Mouse (Mus musculus) cortical plate, adult 2 months (tissue): ENCODE data around the gene Ckmt1. TPM values are rescaled to one million over a fixed set of nuclear protein-coding genes. Genes with fewer than 3 reads are reported as not detected.
"Not testable (repeated sequence)": the region's sequence is repeated elsewhere in the genome, so short reads cannot be mapped to it uniquely, and the experiment has no call there.

ENCODE experiments used
- H3K27ac ChIP-seq: fragments of 200-500 bp; 2 replicates; pipeline ENCODE4 v1.5.1; 2012; ENCODE audit warnings: low read length, control low read depth, inconsistent platforms; ENCODE audit not compliant: insufficient read depth
- H3K4me1 ChIP-seq: fragments of 200-500 bp; 2 replicates; pipeline ENCODE4 v1.6.1; 2011; ENCODE audit warnings: low read length; ENCODE audit not compliant: control insufficient read depth, insufficient read depth
- H3K4me3 ChIP-seq: fragments of 200-500 bp; 2 replicates; pipeline ENCODE4 v1.5.1; 2011; ENCODE audit warnings: mild to moderate bottlenecking, low read length, control low read depth; ENCODE audit not compliant: insufficient read depth
- CTCF ChIP-seq: fragments of 200-500 bp; IDR thresholded peaks from 2 replicates; pipeline ENCODE4 v1.5.1; 2011; ENCODE audit warnings: mild to moderate bottlenecking, control low read depth, low read length; ENCODE audit not compliant: insufficient read depth; ENCODE audit errors: extremely low read depth
- POLR2A ChIP-seq: fragments of 200-500 bp; IDR thresholded peaks from 2 replicates; pipeline ENCODE4 v1.6.1; 2011; ENCODE audit warnings: mild to moderate bottlenecking, low read length, control low read depth; ENCODE audit not compliant: insufficient read depth; ENCODE audit errors: extremely low read depth
- polyA plus RNA-seq: library from polyadenylated mRNA; depleted of rRNA; stranded (reverse); fragments of >200 nt; gene quantifications from 2 replicates; pipeline ENCODE4 v1.2.3, GENCODE M21; 2012

The Ckmt1 gene
- polyA plus RNA-seq, 1 experiment = 306 TPM

- Histone ChIP-seq H3K4me3 (peak within 1 kb of the TSS; percentile 93), H3K27ac (peak within 1 kb of the TSS; percentile 91), H3K4me1 (peaks cover 2% of the 10 kb centered on the region)
- TF ChIP-seq CTCF (peak; percentile 81), POLR2A (peak; percentile 39; the same call in 1 of the 2 replicates)
Measured at GRCm38 (mm10) chr2:121354820-121355592, 2.5 kb upstream of the Ckmt1 start, which contains the start of gene Ppip5k1. Ppip5k1 (minus strand) TSS chr2:121355396.

DNA sequence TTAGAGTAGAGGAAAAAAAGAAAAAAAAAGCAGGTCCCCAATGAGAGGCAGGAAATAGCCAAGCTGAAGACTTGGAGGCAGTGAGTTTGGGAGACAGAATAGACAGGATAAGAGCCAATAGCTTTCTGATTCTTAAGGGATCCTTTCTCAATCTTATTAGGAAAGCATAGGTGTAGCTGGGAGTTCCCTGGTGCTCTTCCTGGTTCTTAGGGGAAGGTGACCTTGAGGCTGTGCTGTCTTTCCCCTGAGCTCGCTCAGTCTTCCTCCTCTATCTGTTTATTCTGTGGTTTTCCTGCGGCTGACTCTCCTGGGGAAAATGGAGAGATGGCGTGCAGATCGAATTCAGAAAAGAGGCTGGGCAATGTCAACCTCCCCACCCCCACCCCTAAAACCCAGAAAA, 447 bp downstream of the Ckmt1 start:
- Histone ChIP-seq H3K4me3 (peak overlapping the region; percentile 87), H3K4me1 (peaks cover 5% of the 10 kb centered on the region), H3K27ac (peak overlapping the region; percentile 2; the same call in 1 of the 2 replicates)
- no peak for TF ChIP-seq POLR2A
- no peak for TF ChIP-seq CTCF

- peak overlapping the region; percentile 57 for H3K27ac ChIP-seq
- H3K4me3 ChIP-seq = peak overlapping the region; percentile 87
Measured at GRCm38 (mm10) chr2:121358381-121358780, 867 bp downstream of the Ckmt1 start.

GRCm38 (mm10) chr2:121359461-121359860, 1.9 kb downstream of the Ckmt1 start:
- Histone ChIP-seq H3K27ac (no peak overlapping the region), H3K4me3 (peak overlapping the region; percentile 87), H3K4me1 (peaks cover 8% of the 10 kb centered on the region)
- no peak for TF ChIP-seq CTCF
- no peak for TF ChIP-seq POLR2A

More at GRCm38 (mm10) chr2:121358381-121358780, 867 bp downstream of the Ckmt1 start:
- TF ChIP-seq POLR2A = peak; percentile 93
- no peak for TF ChIP-seq CTCF
- peaks cover 5% of the 10 kb centered on the region for H3K4me1 ChIP-seq

DNA sequence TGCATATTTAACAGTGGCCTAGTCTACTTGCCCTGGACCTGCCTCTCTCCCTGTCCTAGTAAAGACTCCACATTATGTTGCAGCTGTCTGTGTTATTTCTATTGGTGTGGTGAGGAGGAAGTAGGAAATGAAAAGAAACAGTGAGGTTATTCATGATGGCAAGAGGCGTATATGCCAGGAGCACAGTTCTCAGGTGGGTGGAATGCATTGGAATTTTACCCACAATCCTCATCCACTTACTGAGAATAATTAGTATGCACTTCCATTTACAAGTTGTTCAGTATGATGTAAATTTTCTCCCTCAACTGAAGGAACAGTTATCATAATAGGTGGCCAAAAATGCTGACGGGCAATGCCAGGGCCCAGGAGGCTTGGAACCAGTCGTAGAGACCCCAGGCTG, 6.1 kb downstream of the Ckmt1 start:
- Histone ChIP-seq H3K27ac (no peak overlapping the region), H3K4me3 (no peak overlapping the region), H3K4me1 (peaks cover 8% of the 10 kb centered on the region)
- TF ChIP-seq CTCF (no peak), POLR2A (no peak)

DNA sequence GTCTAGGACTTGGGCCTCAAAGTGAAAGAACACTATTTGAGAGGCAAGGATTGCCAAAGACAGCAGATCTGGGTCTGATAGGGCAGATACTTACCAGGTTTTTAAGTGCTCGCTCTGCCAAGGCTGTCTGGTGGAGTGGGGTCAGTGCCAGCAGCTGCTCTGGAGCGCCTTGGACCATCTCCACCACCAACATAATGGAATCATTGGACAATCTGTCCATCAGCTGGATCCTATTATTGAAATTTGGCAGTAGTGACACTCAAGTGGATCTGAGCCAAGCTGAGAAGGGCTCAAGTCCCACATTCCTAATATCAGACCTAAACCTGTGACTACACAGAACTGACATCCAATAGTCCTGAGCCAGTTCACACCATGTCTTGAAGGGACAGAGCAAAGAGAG, 11.3 kb downstream of the Ckmt1 start:
- Histone ChIP-seq H3K27ac (no peak overlapping the region), H3K4me3 (no peak overlapping the region), H3K4me1 (no peaks in the 10 kb centered on the region)
- TF ChIP-seq CTCF (no peak), POLR2A (no peak)

DNA sequence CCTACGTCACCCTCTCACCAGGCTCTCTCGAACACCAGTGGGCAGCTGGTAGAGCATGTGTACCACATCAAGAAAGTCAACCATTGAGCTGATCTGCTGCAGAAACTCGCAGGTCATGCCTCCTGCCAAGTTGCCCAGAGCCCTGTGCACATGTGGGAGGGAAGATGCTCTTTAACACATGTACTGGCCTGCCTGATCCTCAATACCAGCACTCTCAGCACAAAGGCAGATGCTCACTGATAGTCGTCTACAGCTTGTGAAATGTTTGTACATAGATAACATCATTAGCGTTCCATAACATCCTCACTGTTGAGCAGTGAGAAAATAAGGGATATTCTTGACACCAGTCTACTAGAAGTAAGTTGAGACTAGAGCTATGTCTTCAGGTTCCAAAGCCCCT, 13.4 kb downstream of the Ckmt1 start:
- H3K4me3 ChIP-seq = no peak overlapping the region
- no peaks in the 10 kb centered on the region for H3K4me1 ChIP-seq
- no peak overlapping the region for H3K27ac ChIP-seq
- TF ChIP-seq POLR2A (no peak), CTCF (no peak)

- Histone ChIP-seq H3K27ac (no peak overlapping the region), H3K4me3 (no peak overlapping the region), H3K4me1 (no peaks in the 10 kb centered on the region)
- TF ChIP-seq POLR2A = no peak
- no peak for TF ChIP-seq CTCF
Measured at GRCm38 (mm10) chr2:121372266-121372665, 14.8 kb downstream of the Ckmt1 start.

DNA sequence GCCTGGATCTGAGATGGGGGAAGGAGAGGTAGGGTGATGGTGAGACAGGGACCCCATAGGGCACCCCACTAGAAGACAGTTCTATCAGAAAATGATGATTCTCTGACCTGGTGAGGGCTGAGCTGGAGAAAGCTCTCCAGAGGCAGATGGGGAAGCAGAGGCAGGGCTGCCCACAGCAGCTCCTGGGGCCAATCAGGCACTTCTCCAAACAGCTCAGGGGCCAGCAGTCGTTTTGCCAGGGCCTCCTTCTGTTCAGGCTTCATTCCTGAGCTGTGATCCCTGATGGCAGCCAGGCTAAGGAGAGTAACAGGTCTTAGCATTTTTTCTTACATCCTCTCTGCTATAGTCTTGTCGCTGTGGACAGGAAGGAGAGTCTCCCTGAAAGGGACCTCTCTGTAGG, 17.3 kb downstream of the Ckmt1 start:
- Histone ChIP-seq H3K27ac (no peak overlapping the region), H3K4me3 (no peak overlapping the region), H3K4me1 (no peaks in the 10 kb centered on the region)
- TF ChIP-seq CTCF (no peak), POLR2A (no peak)

GRCm38 (mm10) chr2:121386961-121387575, 29.6 kb downstream of the Ckmt1 start, which contains the start of gene Strc:
Strc (minus strand) TSS chr2:121387168.
- not testable (repeated sequence) for H3K4me3 ChIP-seq, H3K27ac ChIP-seq, H3K4me1 ChIP-seq
